Mouse (Mus musculus): ENCODE data around the gene Stab1. TPM values are rescaled to one million over a fixed set of nuclear protein-coding genes. Genes with fewer than 3 reads are reported as not detected.

The Stab1 gene
- total RNA-seq (2017): not detected in 3 replicates

DNA sequence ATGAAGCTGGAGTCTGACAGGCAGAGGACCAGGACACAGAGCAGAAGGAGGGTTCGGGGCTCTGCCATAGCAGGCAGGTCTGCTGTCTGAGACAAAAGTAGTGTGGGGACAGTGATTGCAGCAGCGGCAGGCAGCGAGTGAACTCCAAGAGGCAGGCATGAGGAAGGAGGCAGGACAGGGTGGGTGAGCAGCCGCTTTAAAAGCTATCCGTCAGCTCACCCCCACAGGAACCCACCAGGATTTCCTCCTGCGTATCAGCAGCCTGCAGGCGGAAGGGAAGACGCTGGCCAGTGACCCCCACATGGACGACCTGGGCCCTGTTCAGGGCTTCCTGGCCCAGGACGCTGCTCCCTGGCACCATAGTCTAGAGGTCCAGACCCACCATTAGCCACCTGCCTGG lies at the start of gene Stab1:
Stab1 (minus strand) TSS at position 217 of the 400 bp plus-strand sequence.
- no peak for ATAC-seq (replicated peaks; ENCODE audit: insufficient number of reproducible peaks, low FRiP score, low TSS enrichment, poor library complexity, severe bottlenecking)

- ATAC-seq (replicated peaks; ENCODE audit: insufficient number of reproducible peaks, low FRiP score, low TSS enrichment, poor library complexity, severe bottlenecking): peak; percentile 29; the same call in 1 of the 2 replicates
These were observed 49.2 kb upstream of the Stab1 start, which contains the start of gene Sema3g for GRCm38 (mm10) chr14:31217666-31218065. Sema3g (plus strand) TSS chr14:31217860.

GRCm38 (mm10) chr14:31216846-31217245 lies 48.4 kb upstream of the Stab1 start, which contains the start of gene Nisch:
Nisch (minus strand) TSS chr14:31216946.
- ATAC-seq (replicated peaks; ENCODE audit: insufficient number of reproducible peaks, low FRiP score, low TSS enrichment, poor library complexity, severe bottlenecking): no peak

GRCm38 (mm10) chr14:31215157-31216002 lies 46.9 kb upstream of the Stab1 start:
- peak; percentile 71 for ATAC-seq (replicated peaks; ENCODE audit: insufficient number of reproducible peaks, low FRiP score, low TSS enrichment, poor library complexity, severe bottlenecking)

- no peak; the same call in 1 of the 2 replicates for ATAC-seq (replicated peaks; ENCODE audit: insufficient number of reproducible peaks, low FRiP score, low TSS enrichment, poor library complexity, severe bottlenecking)
These were observed 46.2 kb upstream of the Stab1 start for GRCm38 (mm10) chr14:31214684-31215083.

- ATAC-seq (replicated peaks; ENCODE audit: insufficient number of reproducible peaks, low FRiP score, low TSS enrichment, poor library complexity, severe bottlenecking): no peak
These were observed 45.4 kb upstream of the Stab1 start for GRCm38 (mm10) chr14:31213868-31214267.

DNA sequence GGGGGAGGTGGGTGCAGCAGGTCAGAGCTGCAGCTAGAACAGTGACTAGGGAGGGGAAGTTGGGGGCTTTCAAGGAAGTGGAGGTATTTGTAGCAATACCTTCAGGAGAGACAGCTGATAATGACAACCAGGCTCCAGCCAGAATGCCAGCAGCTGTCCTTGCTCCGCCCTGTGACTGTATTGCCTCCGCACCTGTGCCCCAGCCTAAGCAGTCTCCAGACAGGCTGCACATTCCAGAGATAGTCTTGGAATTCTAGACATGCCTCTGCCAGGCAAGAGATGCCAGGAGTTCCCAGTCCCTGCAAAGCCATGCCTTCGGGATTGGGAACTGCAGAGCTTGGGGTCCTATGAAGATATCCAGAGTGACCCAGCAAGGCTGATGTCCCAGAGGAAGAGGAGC lies 44.1 kb upstream of the Stab1 start:
- no peak for ATAC-seq (replicated peaks; ENCODE audit: insufficient number of reproducible peaks, low FRiP score, low TSS enrichment, poor library complexity, severe bottlenecking)

GRCm38 (mm10) chr14:31211854-31212253 lies 43.4 kb upstream of the Stab1 start:
- ATAC-seq (replicated peaks; ENCODE audit: insufficient number of reproducible peaks, low FRiP score, low TSS enrichment, poor library complexity, severe bottlenecking): no peak

DNA sequence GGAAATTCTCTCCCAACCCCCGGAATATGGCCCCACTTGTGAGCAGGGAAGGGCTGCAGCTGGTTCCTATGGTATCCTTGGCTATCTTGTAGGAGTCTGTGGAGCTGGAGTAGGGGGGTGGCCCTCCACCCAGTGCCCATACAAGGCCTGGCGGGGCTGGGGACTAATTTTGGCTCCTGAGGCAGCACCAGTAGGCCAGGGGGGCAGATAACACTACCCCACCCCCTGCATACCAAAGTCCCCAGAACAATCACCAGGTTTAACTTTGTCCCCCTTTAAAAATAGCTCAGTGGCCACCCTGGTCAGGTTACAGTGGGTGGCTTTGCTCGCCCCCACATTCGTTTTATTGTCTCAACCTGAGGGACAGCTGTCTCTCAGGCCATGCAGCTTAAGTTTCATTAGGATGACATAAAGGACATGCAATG lies 40.7 kb upstream of the Stab1 start:
- ATAC-seq (replicated peaks; ENCODE audit: insufficient number of reproducible peaks, low FRiP score, low TSS enrichment, poor library complexity, severe bottlenecking): no peak

DNA sequence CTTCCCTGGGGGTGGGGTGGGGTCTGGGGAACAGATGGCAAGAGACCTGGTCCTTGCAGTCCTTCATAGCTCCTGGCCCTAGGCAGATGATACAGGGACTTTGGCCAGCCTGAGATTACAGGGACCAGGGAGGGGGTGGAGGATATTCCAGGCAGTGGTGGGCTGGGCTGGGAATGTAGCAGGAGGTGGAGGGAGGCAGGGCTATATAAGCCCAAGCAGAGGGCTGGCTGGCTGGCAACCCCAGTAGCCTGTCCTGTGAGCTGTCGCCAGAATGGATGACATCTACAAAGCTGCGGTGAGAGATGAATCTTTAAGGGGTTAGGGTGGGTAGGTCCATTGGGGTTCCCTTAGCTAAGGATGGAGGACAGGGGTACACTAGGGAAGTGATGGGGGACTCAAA lies 39.6 kb upstream of the Stab1 start, which contains the start of gene Tnnc1:
Tnnc1 (plus strand) TSS at position 229 of the 400 bp plus-strand sequence.
- ATAC-seq (replicated peaks; ENCODE audit: insufficient number of reproducible peaks, low FRiP score, low TSS enrichment, poor library complexity, severe bottlenecking): no peak

- ATAC-seq (replicated peaks; ENCODE audit: insufficient number of reproducible peaks, low FRiP score, low TSS enrichment, poor library complexity, severe bottlenecking): no peak
These were observed 38.8 kb upstream of the Stab1 start for GRCm38 (mm10) chr14:31207070-31207830.

DNA sequence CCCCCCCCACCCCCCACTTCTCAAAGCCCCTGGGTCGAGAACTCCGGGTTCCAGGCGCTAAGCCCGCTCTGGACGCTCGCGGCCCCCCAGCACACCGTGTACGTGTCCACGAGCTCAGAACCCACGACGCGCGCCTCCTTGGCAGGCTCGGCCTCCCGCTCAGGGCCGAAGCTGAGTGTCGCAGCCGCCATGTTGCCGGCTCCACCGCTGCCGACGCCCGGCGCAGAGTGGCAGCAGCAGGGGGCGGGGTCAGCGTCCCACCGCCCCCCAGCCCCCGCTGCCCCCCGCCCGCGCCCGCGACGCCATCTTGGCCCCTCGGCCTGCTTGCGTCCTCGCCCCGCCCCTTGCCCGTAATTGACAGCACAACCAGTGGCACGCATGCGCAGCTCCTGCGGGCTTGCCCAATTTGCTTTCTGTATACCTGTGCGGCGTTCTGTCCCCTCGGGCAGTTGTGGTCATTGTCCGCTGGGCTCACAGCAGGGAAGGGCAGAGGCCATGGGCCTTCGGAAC lies 38.1 kb upstream of the Stab1 start:
- ATAC-seq (replicated peaks; ENCODE audit: insufficient number of reproducible peaks, low FRiP score, low TSS enrichment, poor library complexity, severe bottlenecking): peak; percentile 76

DNA sequence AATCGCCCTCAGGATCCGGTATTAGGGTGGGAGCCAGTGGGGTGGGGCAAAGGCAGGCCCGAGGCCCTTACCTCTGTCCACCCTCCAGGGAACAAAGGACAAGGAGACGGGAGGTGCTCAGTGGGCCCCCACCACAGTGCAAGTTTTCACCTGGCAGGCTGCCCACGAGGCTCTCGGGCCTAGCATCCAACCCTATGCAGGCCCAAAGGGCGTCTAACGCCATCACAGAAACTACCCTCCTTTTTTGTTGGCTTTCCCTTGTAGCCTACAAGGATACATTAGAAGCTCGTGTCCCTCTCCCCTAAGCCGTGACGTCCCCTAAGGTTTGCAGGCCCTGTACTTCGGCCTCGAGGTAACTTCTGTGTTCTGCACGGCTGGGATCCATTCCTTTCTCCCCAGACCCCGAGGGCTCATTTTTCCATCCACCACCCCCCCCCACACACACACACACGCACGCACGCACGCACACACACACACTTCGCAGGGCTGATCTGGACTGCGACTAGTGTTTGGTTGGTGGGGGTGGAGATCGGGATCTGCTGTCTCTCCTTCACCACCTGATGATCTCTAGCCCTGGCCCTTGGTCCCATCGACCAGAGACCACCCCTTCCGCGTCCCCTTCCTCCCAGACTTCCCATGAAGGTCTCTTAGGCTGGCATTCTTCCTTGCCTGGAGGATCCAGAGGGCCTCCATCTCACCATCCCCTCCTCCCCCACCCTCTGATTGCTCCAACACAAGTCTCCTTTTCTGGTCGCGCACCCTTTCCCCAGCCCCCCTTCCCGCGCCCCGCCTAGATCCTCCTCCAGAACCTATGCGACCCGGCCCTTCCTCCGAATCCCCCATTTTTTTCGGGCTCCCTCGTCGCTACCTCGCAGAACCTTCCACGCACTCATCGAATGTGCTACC lies 37.4 kb upstream of the Stab1 start:
- no peak for ATAC-seq (replicated peaks; ENCODE audit: insufficient number of reproducible peaks, low FRiP score, low TSS enrichment, poor library complexity, severe bottlenecking)

DNA sequence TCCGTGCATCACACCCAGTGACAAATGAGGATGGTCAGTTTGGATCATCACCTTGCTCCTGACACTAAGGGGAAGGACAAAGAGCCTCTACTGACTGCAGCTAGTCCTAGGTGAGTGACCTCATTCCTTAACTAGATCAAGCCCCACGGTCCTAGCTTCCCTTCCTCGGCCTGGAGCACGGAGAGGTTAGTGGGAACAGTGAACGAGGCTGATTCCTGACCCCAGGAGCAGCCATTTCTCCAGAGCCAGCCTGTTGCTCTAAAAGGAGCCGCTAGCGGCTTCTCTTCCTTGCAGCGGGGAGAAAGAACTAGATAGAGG lies 36.8 kb upstream of the Stab1 start:
- no peak for ATAC-seq (replicated peaks; ENCODE audit: insufficient number of reproducible peaks, low FRiP score, low TSS enrichment, poor library complexity, severe bottlenecking)

DNA sequence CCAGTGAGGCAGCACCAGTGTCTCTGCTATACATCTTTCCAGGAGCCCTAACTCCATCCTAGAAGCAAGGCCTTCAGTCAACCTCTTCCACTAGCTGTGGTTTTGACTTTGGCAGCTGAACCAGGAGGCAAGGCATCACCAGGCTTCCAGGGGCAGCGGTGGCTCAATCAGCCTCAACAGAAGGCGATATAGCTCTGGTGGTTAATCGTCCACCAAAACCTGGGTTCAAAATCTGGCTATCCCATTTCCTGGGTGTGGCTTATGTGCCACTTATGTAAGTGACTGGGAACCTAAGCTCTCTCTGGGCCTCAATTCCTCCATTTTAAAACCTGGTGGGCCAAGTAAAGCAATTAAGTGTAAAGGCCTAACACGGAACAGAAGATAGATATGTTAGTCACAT lies 36.4 kb upstream of the Stab1 start:
- ATAC-seq (replicated peaks; ENCODE audit: insufficient number of reproducible peaks, low FRiP score, low TSS enrichment, poor library complexity, severe bottlenecking): no peak

GRCm38 (mm10) chr14:31200038-31200437 lies 31.6 kb upstream of the Stab1 start:
- no peak for ATAC-seq (replicated peaks; ENCODE audit: insufficient number of reproducible peaks, low FRiP score, low TSS enrichment, poor library complexity, severe bottlenecking)

- ATAC-seq (replicated peaks; ENCODE audit: insufficient number of reproducible peaks, low FRiP score, low TSS enrichment, poor library complexity, severe bottlenecking): no peak
These were observed 31.2 kb upstream of the Stab1 start for GRCm38 (mm10) chr14:31199599-31199998.

Measured in monocyte, adult 5-6 weeks (primary cell).